Mouse (Mus musculus) stomach, postnatal 0 days (tissue): ENCODE data around the gene 1700001K19Rik. TPM values are rescaled to one million over a fixed set of nuclear protein-coding genes. Genes with fewer than 3 reads are reported as not detected.
"Not testable (repeated sequence)": the region's sequence is repeated elsewhere in the genome, so short reads cannot be mapped to it uniquely, and the experiment has no call there.

Experiments
- ATAC-seq: fragments of 200-750 bp; cut with Nextera tagmentation; 2 replicates; pipeline ENCODE4 v1.8.0; 2017; ENCODE audit not compliant: low FRiP score, low TSS enrichment
- DNase-seq: peaks from one replicate; pipeline ENCODE4 v3.0.0-alpha.2; 2016; ENCODE audit warnings: low spot score
- H3K27ac ChIP-seq: fragments of 300-500 bp; sonication (generic); replicated peaks from 2 replicates; pipeline ENCODE4 v1.5.1; 2014; ENCODE audit warnings: mild to moderate bottlenecking, control low read depth
- H3K27me3 ChIP-seq: fragments of 300-500 bp; sonication (generic); 2 replicates; pipeline ENCODE4 v1.6.1; 2014; ENCODE audit warnings: low read length; ENCODE audit not compliant: control insufficient read depth, insufficient read depth
- H3K36me3 ChIP-seq: fragments of 300-500 bp; sonication (generic); 2 replicates; pipeline ENCODE4 v1.6.1; 2014; ENCODE audit warnings: low read length, mixed read lengths; ENCODE audit not compliant: control insufficient read depth, insufficient read depth
- H3K4me1 ChIP-seq: fragments of 300-500 bp; sonication (generic); replicated peaks from 2 replicates; pipeline ENCODE4 v1.6.1; 2014; ENCODE audit warnings: antibody characterized with exemption; ENCODE audit not compliant: control insufficient read depth, insufficient read depth
- H3K4me2 ChIP-seq: fragments of 300-500 bp; sonication (generic); replicated peaks from 2 replicates; pipeline ENCODE4 v1.6.1; 2014; ENCODE audit warnings: low read depth, mild to moderate bottlenecking, control low read depth, moderate library complexity
- H3K4me3 ChIP-seq: fragments of 300-500 bp; sonication (generic); 2 replicates; pipeline ENCODE4 v1.5.1; 2014; ENCODE audit warnings: low read depth, low read length, control low read depth
- H3K9ac ChIP-seq: fragments of 300-500 bp; sonication (generic); 2 replicates; pipeline ENCODE4 v1.6.1; 2014; ENCODE audit warnings: mild to moderate bottlenecking, low read length, control low read depth, mixed read lengths
- H3K9me3 ChIP-seq: fragments of 300-500 bp; sonication (generic); 2 replicates; pipeline ENCODE4 v1.6.1; 2016; ENCODE audit warnings: low read length; ENCODE audit not compliant: control insufficient read depth
- CTCF ChIP-seq: IDR thresholded peaks from 2 replicates; pipeline ENCODE4 v1.5.1; 2016; ENCODE audit warnings: antibody characterized with exemption, low read depth, mild to moderate bottlenecking, moderate library complexity
- EP300 ChIP-seq: optimal IDR thresholded peaks from 2 replicates; pipeline ENCODE3; 2016; ENCODE audit warnings: antibody characterized with exemption
- WGBS: fragments of 180-500 bp; shearing (Covaris S2); extraction: QIAGEN DNeasy Blood & Tissue Kit; methylation state at CpG from one replicate; pipeline ENCODE4 v1.1.7; 2014; 5-methylcytosine and 5-hydroxymethylcytosine counted together
- polyA plus RNA-seq: library from polyadenylated mRNA; unstranded; fragments of >200 nt; fragmentation: Nextera tagmentation; extraction: Ambion mirVana; gene quantifications from 2 replicates; pipeline ENCODE4 v1.2.1, GENCODE M21; 2015

Gene 1700001K19Rik
- polyA plus RNA-seq, 1 experiment from 2014 or later: not detected

- H3K36me3 ChIP-seq: peaks cover 17% of the 10 kb centered on the region
- H3K4me2 ChIP-seq: no peak overlapping the region
- H3K27ac ChIP-seq: no peak overlapping the region
- TF ChIP-seq CTCF: no peak
- no peak for TF ChIP-seq EP300
- H3K9ac ChIP-seq: no peak overlapping the region
- ATAC-seq (no peak), DNase-seq (no peak)
- no peaks in the 10 kb centered on the region for H3K27me3 ChIP-seq
- H3K9me3 ChIP-seq: no peaks in the 10 kb centered on the region
- no peak overlapping the region for H3K4me3 ChIP-seq
- WGBS: 87% methylated on average over 6 of the region's 6 CpGs
- H3K4me1 ChIP-seq: 0 out of 2 replicates have a peak, but pooled peaks cover 2% of the 10 kb centered on the region
Observed at GRCm38 (mm10) chr12:110689919-110690643, 7.7 kb upstream of the 1700001K19Rik start.

- H3K4me1 ChIP-seq, H3K9me3 ChIP-seq, H3K27me3 ChIP-seq, H3K4me2 ChIP-seq, H3K27ac ChIP-seq, ATAC-seq, H3K4me3 ChIP-seq, DNase-seq, H3K9ac ChIP-seq: not testable (repeated sequence)
- 96% methylated on average over 3 of the region's 3 CpGs for whole genome bisulfite sequencing
- H3K36me3 ChIP-seq: peaks cover 17% of the 10 kb centered on the region
Observed at GRCm38 (mm10) chr12:110688921-110689320, 6.5 kb upstream of the 1700001K19Rik start.

GRCm38 (mm10) chr12:110687894-110688734 is 5.7 kb upstream of the 1700001K19Rik start:
- H3K9me3 ChIP-seq: no peaks in the 10 kb centered on the region
- WGBS: 37% methylated on average over 12 of the region's 12 CpGs
- TF ChIP-seq EP300 (peak; percentile 94), CTCF (no peak)
- no peak overlapping the region for H3K4me3 ChIP-seq
- peak; percentile 95 for DNase-seq
- no peaks in the 10 kb centered on the region for H3K4me1 ChIP-seq
- ATAC-seq: peak; percentile 94
- H3K4me2 ChIP-seq: peak overlapping the region; percentile 27; the same call in 1 of the 2 replicates
- peak overlapping the region; percentile 77 for H3K27ac ChIP-seq
- H3K9ac ChIP-seq: no peak overlapping the region
- no peaks in the 10 kb centered on the region for H3K27me3 ChIP-seq
- H3K36me3 ChIP-seq: peaks cover 17% of the 10 kb centered on the region

- H3K9me3 ChIP-seq: no peaks in the 10 kb centered on the region
- H3K36me3 ChIP-seq: no peaks in the 10 kb centered on the region
- WGBS: no CpG with 5 or more reads among the region's 1 CpGs
- no peak overlapping the region for H3K27ac ChIP-seq
- no peak overlapping the region for H3K9ac ChIP-seq
- no peaks in the 10 kb centered on the region for H3K27me3 ChIP-seq
- DNase-seq (no peak), ATAC-seq (no peak)
- H3K4me2 ChIP-seq: no peak overlapping the region
- TF ChIP-seq EP300 (no peak), CTCF (no peak)
- H3K4me1 ChIP-seq: no peaks in the 10 kb centered on the region
- H3K4me3 ChIP-seq: no peak overlapping the region
Observed at GRCm38 (mm10) chr12:110683580-110683979, 1.2 kb upstream of the 1700001K19Rik start.

- Histone ChIP-seq H3K9me3 (no peaks in the 10 kb centered on the region), H3K4me3 (no peak overlapping the region), H3K9ac (no peak overlapping the region), H3K4me2 (no peak overlapping the region), H3K4me1 (no peaks in the 10 kb centered on the region), H3K27ac (no peak overlapping the region), H3K27me3 (no peaks in the 10 kb centered on the region), H3K36me3 (no peaks in the 10 kb centered on the region)
- TF ChIP-seq EP300 (no peak), CTCF (no peak)
- ATAC-seq (no peak), DNase-seq (no peak)
- 58% methylated on average over 3 of the region's 3 CpGs for WGBS
Observed at GRCm38 (mm10) chr12:110681878-110682277, 541 bp downstream of the 1700001K19Rik start.

- no peaks in the 10 kb centered on the region for H3K27me3 ChIP-seq
- H3K36me3 ChIP-seq: no peaks in the 10 kb centered on the region
- TF ChIP-seq EP300 (no peak), CTCF (no peak)
- H3K4me1 ChIP-seq: no peaks in the 10 kb centered on the region
- 19% methylated on average over 7 of the region's 7 CpGs for WGBS
- H3K4me3 ChIP-seq: no peak overlapping the region
- H3K27ac ChIP-seq: 0 out of 2 replicates have a peak overlapping the region, but pooled peaks have one; percentile 24
- peak; percentile 67 for DNase-seq
- H3K9me3 ChIP-seq: no peaks in the 10 kb centered on the region
- ATAC-seq: peak; percentile 69
- H3K9ac ChIP-seq: no peak overlapping the region
- no peak overlapping the region for H3K4me2 ChIP-seq
Observed at GRCm38 (mm10) chr12:110681191-110681590, 1.2 kb downstream of the 1700001K19Rik start.
